Mouse (Mus musculus): ENCODE results near the gene Sarnp.

The Sarnp gene

GRCm38 (mm10) chr10:128891296-128892094, 74.4 kb downstream of the Sarnp start, which contains the start of gene Gdf11:
Gdf11 (minus strand) TSS chr10:128891718.
- no peak for DNase-seq (ENCODE audit: low spot score)

DNA sequence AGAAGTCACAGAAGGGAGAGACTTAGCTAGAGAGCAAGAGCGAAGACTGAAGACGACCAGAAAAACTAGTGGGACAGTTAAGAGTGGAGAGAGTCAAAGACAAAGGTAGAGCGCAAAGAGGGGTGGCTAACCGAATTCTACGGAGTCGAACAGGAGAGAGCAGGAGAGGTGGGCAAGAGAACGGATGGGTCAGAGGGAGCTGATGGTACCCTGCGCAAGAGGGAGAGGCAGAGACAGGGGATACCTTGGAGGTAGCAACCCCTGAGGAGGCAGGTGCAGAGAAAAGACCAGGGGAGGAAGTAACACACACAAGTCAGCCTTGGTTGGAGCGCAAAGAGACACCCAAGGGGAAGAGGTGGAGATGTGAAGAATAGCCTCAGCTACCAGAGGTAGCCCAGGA, 75.1 kb downstream of the Sarnp start:
- no peak for DNase-seq (ENCODE audit: low spot score)

DNA sequence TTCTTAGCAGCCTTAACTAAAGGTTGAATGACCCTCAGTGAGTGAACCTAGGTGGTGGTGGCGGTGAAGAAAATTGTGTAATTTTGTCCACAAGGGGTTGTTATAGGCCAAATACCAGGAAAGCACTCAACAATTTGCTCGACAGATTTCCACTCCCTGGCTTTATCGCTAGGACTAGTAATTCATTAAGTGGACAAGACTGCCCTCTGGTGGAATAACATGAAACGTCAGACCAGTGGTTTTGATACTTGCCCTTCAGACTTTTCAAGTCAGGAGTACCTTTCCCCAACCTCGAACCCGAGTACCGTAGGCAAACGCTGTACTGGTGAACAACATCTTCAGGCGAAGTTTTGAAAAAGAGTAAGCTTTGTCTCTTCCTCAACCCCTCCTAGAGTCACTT, 78.3 kb downstream of the Sarnp start:
- peak; percentile 61 for DNase-seq (ENCODE audit: low spot score)

- DNase-seq (ENCODE audit: low spot score) = no peak
These were observed 79.0 kb downstream of the Sarnp start for GRCm38 (mm10) chr10:128895952-128896693.

GRCm38 (mm10) chr10:128896807-128897206, 79.7 kb downstream of the Sarnp start:
- no peak for DNase-seq (ENCODE audit: low spot score)

DNA sequence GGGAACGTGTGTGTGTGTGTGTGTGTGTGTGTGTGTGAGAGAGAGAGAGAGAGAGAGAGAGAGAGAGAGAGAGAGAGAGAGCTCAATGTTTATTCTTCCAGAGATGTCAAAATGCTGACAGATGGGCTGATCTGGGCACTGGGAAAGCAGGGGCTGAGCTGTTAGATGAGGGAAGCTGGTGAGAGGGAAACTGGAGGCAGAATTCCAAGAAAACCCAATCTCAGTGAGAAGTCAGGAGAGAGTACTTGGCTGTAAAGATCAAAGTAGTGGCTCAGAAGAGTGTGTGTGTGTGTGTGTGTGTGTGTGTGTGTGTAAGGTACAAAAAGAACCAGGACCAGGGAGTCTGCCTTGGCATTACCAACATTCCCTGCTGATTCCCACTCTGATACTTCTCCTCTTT, 80.4 kb downstream of the Sarnp start:
- no peak for DNase-seq (ENCODE audit: low spot score)

GRCm38 (mm10) chr10:128899759-128900490, 82.8 kb downstream of the Sarnp start:
- no peak for DNase-seq (ENCODE audit: low spot score)

DNA sequence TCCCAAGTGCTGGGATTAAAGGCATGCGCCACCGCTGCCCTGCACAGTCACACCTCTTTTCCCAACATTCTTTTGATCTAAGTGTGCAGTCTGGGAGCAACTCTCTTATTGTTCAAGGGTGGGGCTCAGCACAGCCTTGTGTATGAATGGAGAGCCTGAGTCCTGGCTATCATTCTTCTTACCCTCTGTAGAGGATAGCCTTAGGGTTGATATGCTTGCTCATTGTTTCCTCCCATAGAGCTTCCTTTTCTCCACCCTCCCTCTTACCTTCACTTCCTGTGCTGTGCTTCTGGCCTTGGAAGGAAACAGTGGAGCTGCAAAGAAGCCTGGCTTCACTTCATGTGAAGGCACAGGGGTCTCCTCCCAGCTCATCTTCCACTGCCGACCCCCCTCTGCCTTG, 83.6 kb downstream of the Sarnp start, which contains the start of gene Cd63:
TSS of gene Cd63 (plus strand) at position 292 of the 400 bp plus-strand sequence.
- no peak for DNase-seq (ENCODE audit: low spot score)

DNA sequence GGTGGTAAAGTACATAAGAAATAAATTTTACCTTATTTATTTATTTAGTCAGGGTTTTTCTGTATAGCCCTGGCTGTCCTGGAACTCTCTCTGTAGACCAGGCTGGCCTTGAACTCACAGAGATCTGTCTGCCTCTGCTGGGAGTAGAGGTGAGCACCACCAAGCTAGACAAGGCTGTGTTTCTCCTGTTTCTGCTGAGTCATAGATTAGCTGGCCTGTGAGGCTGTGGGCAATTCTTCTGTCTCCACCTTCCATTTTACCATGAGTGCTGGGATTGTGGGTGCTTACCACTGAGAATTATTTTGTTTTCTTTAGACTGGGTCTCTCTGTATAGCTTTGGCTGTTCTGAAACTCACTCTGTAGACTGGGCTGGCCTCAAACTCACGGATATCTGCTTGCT, 84.3 kb downstream of the Sarnp start:
- no peak for DNase-seq (ENCODE audit: low spot score)

DNA sequence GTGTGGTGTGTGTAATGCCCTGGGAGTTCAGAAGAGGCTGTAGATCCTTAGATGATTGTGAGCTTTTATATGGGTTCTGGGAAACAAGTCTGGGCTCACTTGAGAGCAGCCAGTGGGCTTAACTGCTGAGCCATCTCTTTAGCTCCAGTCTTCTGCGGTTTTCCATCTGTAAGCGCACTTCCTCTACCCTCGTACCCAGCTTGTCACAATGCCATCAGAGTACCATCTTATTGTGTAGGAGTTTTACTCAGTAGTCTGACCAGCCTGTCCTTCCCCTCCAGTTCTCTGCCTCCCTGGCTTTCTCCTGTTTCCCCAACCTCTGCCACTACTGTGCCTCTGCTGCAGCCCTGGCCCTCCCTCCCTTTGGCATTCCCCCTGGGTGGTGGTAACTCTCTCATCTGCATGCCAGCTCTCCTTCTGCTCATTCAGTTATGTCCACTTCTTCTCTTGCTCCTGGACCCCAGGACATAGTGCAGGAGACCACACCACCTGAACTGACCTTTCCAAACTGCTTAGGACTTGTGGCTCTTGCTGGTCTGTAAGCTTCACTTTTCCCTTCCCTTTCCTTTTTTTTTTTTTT, 85.4 kb downstream of the Sarnp start:
- no peak for DNase-seq (ENCODE audit: low spot score)

DNA sequence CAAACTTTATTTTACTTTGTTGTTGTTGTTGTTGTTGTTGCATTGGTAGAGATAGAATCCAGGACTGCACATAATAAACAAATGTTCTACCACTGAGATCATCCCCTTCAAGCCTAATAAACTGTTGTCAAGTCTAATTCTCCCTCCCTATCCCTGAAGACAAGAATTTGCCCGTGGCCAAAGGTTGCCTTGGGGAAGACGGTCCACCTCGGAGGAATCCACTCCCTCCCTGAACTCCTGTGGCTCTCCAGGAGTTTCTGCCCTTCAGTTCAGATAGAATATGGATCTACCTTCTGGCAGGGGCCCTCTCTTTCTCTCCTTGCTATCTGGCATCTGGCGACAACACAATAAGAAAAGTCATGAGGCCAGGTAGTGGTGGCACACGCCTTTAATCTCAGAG, 87.7 kb downstream of the Sarnp start:
- DNase-seq (ENCODE audit: low spot score) = no peak

GRCm38 (mm10) chr10:128908778-128909448, 91.8 kb downstream of the Sarnp start:
- no peak for DNase-seq (ENCODE audit: low spot score)

DNA sequence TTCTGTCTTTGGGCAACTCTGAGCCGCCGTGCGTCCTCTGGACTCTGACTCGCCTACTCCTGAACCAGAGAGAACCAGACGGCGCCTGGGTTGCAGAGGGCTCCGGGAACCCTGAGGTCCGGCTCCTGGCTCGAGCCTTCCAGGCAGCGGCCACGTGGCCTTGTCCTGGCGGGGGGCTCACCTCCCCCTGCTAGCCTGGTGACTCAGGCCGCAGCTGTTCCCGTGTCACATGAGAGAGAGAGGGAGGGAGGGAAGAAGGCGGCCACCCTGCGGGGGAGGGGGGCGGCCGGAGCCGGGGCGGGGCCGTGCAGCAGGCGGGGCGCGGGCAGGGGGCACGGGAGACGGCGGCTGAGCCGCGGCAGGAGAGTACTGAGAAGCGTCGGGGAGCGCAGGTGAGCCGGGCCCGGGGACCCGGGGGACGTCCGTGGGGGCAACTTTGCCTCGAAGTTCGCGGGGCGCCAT, 92.5 kb downstream of the Sarnp start:
- DNase-seq (ENCODE audit: low spot score) = peak; percentile 83

GRCm38 (mm10) chr10:128910066-128910841, 93.1 kb downstream of the Sarnp start:
- peak; percentile 52 for DNase-seq (ENCODE audit: low spot score)

DNA sequence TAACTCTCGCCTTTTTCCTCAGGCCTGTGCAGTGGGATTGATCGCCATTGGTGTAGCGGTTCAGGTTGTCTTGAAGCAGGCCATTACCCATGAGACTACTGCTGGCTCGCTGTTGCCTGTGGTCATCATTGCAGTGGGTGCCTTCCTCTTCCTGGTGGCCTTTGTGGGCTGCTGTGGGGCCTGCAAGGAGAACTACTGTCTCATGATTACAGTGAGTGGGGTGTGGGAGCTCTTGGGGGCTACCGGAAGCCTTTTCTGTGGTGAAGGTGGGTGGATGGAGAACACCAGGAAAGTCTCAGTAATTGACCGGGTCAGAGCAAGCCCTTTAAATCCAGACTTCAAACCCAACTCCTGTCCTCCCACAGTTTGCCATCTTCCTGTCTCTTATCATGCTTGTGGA, 94.3 kb downstream of the Sarnp start:
- no peak for DNase-seq (ENCODE audit: low spot score)

DNA sequence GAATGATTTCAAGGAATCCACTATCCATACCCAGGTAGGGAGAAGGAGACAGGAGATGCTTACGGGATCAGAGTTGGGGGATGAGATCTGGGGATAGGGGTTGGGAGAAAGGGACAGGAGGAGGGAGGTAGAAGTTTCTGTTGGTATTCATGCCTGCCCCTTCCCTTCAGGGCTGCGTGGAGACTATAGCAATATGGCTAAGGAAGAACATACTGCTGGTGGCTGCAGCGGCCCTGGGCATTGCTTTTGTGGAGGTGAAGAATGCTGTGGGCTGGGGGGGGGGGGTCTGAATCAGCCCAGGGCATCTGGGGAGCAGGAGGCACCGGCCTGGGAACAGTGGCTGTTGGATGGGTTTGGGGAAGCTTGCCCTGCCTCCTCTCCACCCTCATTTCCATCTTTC, 95.1 kb downstream of the Sarnp start:
- DNase-seq (ENCODE audit: low spot score) = no peak

GRCm38 (mm10) chr10:128912791-128913190, 95.7 kb downstream of the Sarnp start:
- DNase-seq (ENCODE audit: low spot score) = no peak

- peak; percentile 88 for DNase-seq (ENCODE audit: low spot score)
These were observed 96.1 kb downstream of the Sarnp start for GRCm38 (mm10) chr10:128913219-128913618.

DNA sequence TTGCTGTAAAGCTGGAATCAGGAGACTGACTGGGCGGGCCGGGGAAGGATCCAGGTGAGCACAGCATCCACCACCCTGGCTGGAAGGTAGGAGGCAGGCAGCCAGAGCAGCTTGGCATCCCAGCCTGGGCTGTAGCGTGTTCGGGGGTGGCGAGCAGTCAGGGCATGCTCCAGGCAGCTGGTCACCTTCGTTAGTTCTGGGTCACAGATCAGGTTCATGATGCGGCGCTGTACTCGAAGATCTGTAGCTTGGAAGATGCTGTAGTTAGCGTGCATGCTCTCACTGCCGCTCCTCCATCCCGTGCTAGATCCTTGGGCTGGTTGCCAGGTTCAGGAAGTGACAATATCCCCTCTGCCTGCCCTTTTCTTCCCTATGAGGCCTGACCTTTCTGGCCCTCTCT, 96.6 kb downstream of the Sarnp start:
- no peak for DNase-seq (ENCODE audit: low spot score)

DNA sequence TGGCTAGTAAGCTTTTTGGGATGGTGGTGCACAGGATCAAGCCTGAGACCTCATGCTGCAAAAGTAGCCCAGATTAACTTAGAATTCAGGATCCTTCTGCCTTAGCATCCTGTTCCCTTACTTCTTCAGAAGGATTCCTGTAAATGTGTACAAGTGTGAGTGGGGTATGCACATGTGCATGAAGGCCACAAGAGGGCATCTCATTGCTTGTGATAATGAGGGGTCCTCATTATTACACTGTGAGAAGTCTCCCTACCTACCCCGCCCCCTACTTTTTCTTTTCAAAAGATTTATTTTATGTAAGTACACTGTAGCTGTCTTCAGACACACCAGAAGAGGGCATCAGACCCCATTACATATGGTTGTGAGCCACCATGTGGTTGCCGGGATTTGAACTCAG, 98.4 kb downstream of the Sarnp start:
- DNase-seq (ENCODE audit: low spot score) = no peak

DNA sequence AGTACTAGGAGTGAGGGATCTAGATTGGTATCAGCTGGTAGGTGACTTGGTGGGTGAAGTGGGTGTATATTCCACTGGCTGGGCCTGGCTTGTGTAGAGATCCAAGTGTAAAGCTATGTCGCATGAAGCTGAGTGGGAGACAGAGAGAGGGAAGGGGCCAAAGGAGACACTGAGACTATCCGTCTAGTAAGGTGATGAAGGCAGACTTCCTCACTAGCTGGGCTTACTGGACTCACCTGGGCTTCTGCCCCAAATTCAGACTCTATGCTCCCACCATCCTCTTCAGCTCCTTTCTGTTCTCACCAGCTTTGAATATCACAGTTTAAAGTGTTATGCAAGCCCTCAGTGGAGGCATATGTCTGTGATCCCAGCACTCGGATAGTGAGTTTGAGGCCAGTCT, 99.5 kb downstream of the Sarnp start:
- DNase-seq (ENCODE audit: low spot score) = no peak
